Mouse (Mus musculus): ENCODE measurements at regions not wholly inside any gene's neighbourhood (a gene's known extent, or its start where the extent isn't known, plus 50 kb on each side); places are given as distances from the start of the nearest gene placed in this dataset.

GRCm38 (mm10) chr3:29801081-29801480, 719.3 kb downstream of the Egfem1 start:
- TF ChIP-seq CTCF (IDR thresholded peaks at IDR 0.05; ENCODE audit: control insufficient read depth, insufficient read depth, insufficient read length): no peak
- TF ChIP-seq CEBPB (IDR thresholded peaks at IDR 0.05; ENCODE audit: low read depth): no peak
